Mouse (Mus musculus) MEL (cell line): ENCODE results near the gene Sash1.

ENCODE experiments used
- CHD1 ChIP-seq: IDR thresholded peaks from 2 replicates; pipeline ENCODE4 v1.6.1; 2012; ENCODE audit warnings: low read depth, mild to moderate bottlenecking, inconsistent platforms, low read length, improper control_type of control experiment
- CTCF ChIP-seq, 3 experiments: IDR thresholded peaks in 2 of 3; conservative IDR thresholded peaks in 1 of 3; 2 replicates each; pipeline ENCODE4 v1.5.1; 2011 to 2012; ENCODE audit warnings: low read length in 3 of 3, low read depth in 2 of 3, mild to moderate bottlenecking in 2 of 3, improper control_type of control experiment in 1 of 3, inconsistent platforms in 1 of 3, mixed read lengths in 1 of 3, moderate library complexity in 1 of 3; ENCODE audit not compliant: control insufficient read depth in 1 of 3, insufficient read depth in 1 of 3, poor library complexity in 1 of 3, severe bottlenecking in 1 of 3
- ELF1 ChIP-seq: IDR thresholded peaks from 2 replicates; pipeline ENCODE4 v1.6.1; 2014; ENCODE audit warnings: low read depth, mild to moderate bottlenecking, inconsistent platforms, low read length, improper control_type of control experiment, moderate library complexity
- GABPA ChIP-seq: IDR thresholded peaks from 2 replicates; pipeline ENCODE4 v1.6.1; 2012; ENCODE audit warnings: low read depth, mild to moderate bottlenecking, inconsistent platforms, low read length, improper control_type of control experiment, moderate library complexity
- MAX ChIP-seq: IDR thresholded peaks from 2 replicates; pipeline ENCODE4 v1.6.1; 2011; ENCODE audit warnings: low read length, improper control_type of control experiment
- MYC ChIP-seq: IDR thresholded peaks from 2 replicates; pipeline ENCODE4 v1.6.1; 2011; ENCODE audit warnings: low read depth, mild to moderate bottlenecking, low read length, improper control_type of control experiment, moderate library complexity
- POLR2A ChIP-seq, 2 experiments: IDR thresholded peaks; 2 replicates each; pipeline ENCODE4 v1.6.1; 2011 to 2012; ENCODE audit warnings: low read length in 2 of 2, mild to moderate bottlenecking in 2 of 2, control low read depth in 1 of 2, improper control_type of control experiment in 1 of 2, low read depth in 1 of 2, moderate library complexity in 1 of 2; ENCODE audit not compliant: control insufficient read depth in 1 of 2, insufficient read depth in 1 of 2, poor library complexity in 1 of 2

- TF ChIP-seq ELF1, result no peak
- no peak for TF ChIP-seq POLR2A (IDR thresholded peaks at IDR 0.05; ENCODE audit: control insufficient read depth in 1 of 2, insufficient read depth in 1 of 2, low read depth in 1 of 2, low read length in 2 of 2, poor library complexity in 1 of 2)
- no peak for TF ChIP-seq CHD1
- no peak for TF ChIP-seq CTCF (IDR thresholded peaks at IDR 0.05 in 2 of 3, conservative IDR thresholded peaks at IDR 0.05 in 1 of 3; ENCODE audit: control insufficient read depth in 1 of 3, insufficient read depth in 1 of 3, low read depth in 2 of 3, low read length in 3 of 3, poor library complexity in 1 of 3, severe bottlenecking in 1 of 3)
- no peak for TF ChIP-seq MAX
- no peak for TF ChIP-seq MYC
- TF ChIP-seq GABPA, result no peak
These were observed 113.2 kb downstream of the Sash1 start for GRCm38 (mm10) chr10:8772464-8773209.
